Mouse (Mus musculus) adrenal gland (tissue): ENCODE data around the gene Chrm1.
"Not testable (repeated sequence)": the region's sequence is repeated elsewhere in the genome, so short reads cannot be mapped to it uniquely, and the experiment has no call there.

Experiments
- intact Hi-C: fragments of 180-260 bp; cut with DNase I; formaldehyde crosslinking; loops from one replicate; pipeline ENCODE4 v1.15.1; 2025

Gene Chrm1

GRCm38 (mm10) chr19:8715868-8716766 lies 52.5 kb downstream of the Chrm1 start:
- intact Hi-C loops = loop anchor here (10.0 kb wide), 1 partner anchor 399 kb away; no protein-coding TSS in a partner anchor

DNA sequence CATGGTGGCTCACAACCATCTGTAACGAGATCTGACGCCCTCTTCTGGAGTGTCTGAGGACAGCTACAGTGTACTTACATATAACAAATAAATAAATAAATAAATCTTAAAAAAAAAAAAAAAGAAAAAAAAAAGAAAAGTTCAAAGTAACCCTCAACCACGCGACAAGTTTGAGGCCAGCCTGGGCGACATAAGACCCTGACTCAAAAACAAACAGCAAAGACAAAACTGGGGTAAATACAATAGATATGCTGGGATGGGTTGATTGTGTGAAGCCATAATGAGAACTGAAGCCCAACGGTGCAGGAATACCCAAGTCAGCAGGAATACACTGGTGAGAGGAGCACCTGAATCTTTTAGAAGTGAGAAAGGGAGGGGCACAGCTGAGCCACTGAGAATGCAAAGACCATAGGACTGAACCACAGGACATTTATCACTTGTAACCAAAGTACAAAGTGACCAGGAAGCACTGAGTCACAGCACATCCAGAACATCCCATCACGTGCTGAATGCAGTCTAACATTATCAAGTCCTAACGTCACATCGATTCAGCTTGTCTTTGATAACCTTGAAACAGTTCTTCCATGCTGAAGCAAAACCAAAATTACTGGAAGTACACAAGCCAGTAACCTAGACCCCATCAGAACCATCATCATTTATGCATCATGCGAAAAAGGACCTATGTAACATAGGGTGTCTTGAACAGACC lies 53.3 kb downstream of the Chrm1 start:
- intact Hi-C loops = loop anchor here (10.0 kb wide), 1 partner anchor 398 kb away; no protein-coding TSS in a partner anchor

GRCm38 (mm10) chr19:8718357-8718756 lies 54.8 kb downstream of the Chrm1 start:
- intact Hi-C loops = loop anchor here (10.0 kb wide), 1 partner anchor 396 kb away; no protein-coding TSS in a partner anchor

- intact Hi-C loops = loop anchor here (10.0 kb wide), 1 partner anchor 396 kb away; no protein-coding TSS in a partner anchor
Measured at GRCm38 (mm10) chr19:8719037-8719436, 55.4 kb downstream of the Chrm1 start.

- intact Hi-C loops = no loop called here
Measured at GRCm38 (mm10) chr19:8721378-8721777, 57.8 kb downstream of the Chrm1 start.

- intact Hi-C loops = no loop called here
Measured at GRCm38 (mm10) chr19:8722021-8722420, 58.4 kb downstream of the Chrm1 start.

GRCm38 (mm10) chr19:8722559-8722906 lies 58.9 kb downstream of the Chrm1 start:
- intact Hi-C loops = no loop called here

- intact Hi-C loops = no loop called here
Measured at GRCm38 (mm10) chr19:8722907-8723573, 59.5 kb downstream of the Chrm1 start, which contains the start of gene Slc3a2. Gene Slc3a2, minus strand, starts transcription at chr19:8723369.

DNA sequence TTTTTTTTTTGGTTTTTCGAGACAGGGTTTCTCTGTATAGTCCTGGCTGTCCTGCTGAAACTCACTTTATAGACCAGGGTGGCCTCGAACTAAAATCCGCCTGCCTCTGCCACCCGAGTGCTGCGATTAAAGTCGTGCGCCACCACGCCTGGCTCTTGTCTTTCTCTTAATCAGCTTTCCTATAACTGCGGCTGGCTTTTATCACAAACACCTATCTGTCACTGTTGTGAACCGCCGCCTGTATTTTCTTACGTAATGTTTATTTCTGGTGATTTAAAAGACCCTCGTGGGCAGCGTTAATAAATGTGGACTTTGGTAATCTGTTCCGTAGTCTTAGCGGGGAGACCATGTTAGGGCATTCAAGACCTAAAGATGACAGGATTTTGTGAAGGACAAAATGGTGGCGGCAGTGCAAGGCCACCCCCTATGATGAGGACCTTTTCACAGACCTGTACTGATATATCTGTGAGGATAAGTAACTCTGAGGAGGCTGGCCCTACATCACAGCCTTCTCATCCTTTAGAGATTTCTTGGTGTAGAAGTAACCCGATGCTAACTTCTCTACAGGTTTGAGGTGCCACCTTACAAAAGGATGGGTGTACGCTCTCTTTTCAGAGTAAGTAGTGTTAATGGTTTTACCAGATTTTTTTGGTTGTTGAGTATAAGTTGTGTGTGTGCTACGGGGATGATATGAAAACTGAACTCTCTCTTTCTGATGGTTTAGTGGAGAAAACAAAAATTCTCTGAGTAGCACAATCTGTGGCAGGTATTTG lies 60.2 kb downstream of the Chrm1 start:
- intact Hi-C loops = no loop called here

- intact Hi-C loops = no loop called here
Measured at GRCm38 (mm10) chr19:8724392-8724791, 60.8 kb downstream of the Chrm1 start.

- intact Hi-C loops = no loop called here
Measured at GRCm38 (mm10) chr19:8725081-8725613, 61.6 kb downstream of the Chrm1 start.

- intact Hi-C loops = no loop called here
Measured at GRCm38 (mm10) chr19:8726609-8727390, 63.2 kb downstream of the Chrm1 start.

DNA sequence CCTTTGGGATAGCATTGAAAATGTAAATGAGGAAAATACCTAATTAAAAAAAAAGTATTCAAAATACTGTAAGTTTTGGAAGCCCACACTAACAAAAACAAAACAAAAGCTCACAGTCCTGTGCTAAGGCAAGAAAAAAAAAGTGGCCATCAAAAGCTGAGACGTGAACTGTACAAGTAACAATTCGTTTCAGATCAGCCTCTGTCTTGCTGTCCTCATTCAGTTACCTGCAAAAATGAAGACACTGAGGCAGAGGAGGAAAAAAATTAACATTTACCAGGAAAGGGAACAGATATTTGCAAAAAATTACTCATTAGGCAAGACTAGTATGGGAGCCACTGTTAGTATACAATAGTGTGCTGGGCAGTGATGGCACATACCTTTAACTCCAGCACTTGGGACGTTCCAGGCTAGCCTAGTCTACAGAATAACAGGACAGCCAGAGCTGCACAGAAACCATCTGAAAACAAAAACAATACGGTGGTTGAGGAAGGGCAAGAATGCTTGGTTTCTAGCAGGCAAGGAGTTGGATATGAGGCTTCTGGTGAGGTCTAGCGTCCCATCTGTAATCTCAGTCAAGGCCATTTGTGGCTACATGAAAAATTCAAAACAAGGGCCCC lies 64.0 kb downstream of the Chrm1 start:
- intact Hi-C loops = no loop called here

DNA sequence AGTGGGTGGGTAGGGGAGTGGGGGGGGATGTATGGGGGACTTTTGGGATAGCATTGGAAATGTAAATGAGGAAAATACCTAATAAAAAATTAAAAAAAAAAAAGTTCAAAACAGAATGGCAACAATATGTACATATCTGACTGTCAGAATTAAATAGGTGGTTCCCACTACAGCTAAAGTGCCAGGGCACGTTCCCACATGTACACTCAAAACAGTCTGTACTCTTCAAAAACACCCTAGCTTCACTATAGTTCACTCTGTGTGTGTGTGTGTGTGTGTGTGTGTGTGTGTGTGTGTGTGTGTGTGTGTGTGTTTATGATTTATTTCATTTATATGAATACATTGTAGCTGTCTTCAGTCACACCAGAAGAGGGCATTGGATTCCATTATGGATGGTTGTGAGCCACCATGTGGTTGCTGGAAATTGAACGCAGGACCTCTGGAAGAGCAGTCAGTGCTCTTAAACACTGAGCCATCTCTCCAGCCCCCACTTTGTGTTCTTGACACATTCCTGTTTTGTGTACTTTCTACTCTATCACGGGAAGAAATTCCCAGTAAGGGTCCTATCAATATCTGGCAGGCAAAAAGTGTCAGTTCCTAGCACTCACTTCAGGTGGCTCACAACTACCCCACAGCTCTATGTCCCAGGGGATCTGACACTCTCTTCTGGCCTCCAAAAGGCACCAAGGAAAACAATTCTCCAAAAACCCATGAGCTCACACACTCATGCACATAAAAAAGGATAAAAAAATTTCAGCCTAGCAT lies 64.9 kb downstream of the Chrm1 start:
- intact Hi-C loops = not testable (repeated sequence)
